Mouse (Mus musculus) thymus, postnatal 36 days (tissue): ENCODE data around the gene H1foo.

Experiments
- DNase-seq, 2 experiments: peaks; one replicate each; pipeline ENCODE4 v3.0.0; 2022; ENCODE audit warnings: mixed read lengths in 2 of 2

Gene H1foo

GRCm38 (mm10) chr6:115989607-115990006, 44.9 kb downstream of the H1foo start:
- DNase-seq, result peak; percentile 81 to 93

DNA sequence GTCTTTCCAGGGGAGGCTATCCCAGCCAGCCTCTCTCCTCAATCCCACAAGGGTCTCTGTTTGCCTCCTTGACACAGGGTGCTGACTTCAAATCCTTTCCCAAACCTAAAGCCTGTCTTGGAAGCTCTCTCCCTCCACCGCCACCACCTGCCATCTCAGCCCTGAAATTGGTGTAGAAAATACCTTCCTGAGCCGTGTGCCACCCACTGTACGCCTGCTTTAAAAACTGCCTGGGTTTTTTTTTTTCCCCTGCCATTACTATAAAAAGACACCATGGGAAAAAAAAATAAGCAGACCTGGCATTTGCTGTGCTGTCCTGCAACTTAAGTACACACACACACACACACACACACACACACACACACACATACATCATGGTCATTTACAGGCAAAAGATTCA, 45.3 kb downstream of the H1foo start:
- no peak for DNase-seq

DNA sequence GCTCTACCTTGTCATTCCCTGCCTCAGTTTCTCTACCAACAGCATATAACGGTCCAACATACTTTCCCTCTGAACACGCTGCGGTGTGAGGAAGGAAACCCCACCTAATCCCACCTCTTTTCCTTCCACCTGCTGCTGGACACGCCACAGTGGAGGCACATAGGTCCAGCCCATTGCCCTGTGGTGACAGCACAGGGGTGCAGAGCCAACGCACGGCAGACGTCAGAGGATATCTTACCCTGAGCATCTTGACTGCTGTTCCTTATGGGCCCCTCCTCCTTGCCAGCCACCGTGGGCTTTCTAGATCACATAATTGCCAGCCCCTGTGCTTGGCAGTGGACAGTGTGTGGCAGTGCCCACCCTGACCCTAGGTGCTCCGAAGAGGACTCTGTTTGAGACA, 45.7 kb downstream of the H1foo start:
- peak in 1 of 2 experiments; percentile 41 for DNase-seq

- DNase-seq, result peak in 1 of 2 experiments; percentile 38
Measured at GRCm38 (mm10) chr6:115991108-115991880, 46.6 kb downstream of the H1foo start.

GRCm38 (mm10) chr6:115991881-115992620, 47.3 kb downstream of the H1foo start:
- DNase-seq, result peak in 1 of 2 experiments; percentile 48

- peak in 1 of 2 experiments; percentile 53 for DNase-seq
Measured at GRCm38 (mm10) chr6:115992981-115993380, 48.2 kb downstream of the H1foo start.

- peak; percentile 58 to 65 for DNase-seq
Measured at GRCm38 (mm10) chr6:115993463-115994145, 48.9 kb downstream of the H1foo start.

DNA sequence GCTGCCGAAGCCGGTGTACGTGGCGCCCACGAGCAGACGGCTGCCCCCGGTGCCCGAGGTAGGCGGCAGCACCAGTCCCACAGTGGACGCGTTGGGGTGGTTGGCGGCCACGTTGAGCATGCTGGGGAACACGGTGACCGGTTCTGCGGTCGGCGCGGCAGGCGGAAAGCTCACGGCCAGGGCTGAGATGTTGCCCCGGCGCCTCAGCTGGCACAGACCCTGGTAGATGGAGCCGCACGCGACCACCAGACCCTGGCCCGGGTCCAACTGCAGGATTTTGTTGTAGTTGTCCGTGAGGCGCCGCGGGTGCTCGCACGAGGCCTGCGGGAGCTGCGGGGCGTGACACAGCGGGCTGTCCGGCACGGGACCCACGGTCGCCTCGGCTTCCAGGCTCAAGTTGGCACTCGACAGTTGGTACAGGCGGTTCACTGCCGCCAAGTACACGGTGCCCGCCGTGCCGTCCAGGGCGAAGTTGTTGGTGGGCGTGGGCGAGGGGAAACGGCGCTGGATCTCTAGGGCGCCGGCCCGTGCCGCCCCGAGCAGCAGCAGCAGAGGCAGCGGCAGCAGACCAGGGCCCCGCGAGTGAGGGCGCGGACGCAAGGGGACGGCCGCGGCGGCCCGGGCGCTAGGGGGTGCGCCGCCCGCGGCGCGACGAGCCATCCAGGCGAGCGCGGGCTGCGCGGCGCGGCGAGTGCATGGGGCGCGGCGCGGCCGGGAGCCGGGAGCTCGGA, 49.6 kb downstream of the H1foo start:
- peak in 1 of 2 experiments; percentile 50 for DNase-seq

DNA sequence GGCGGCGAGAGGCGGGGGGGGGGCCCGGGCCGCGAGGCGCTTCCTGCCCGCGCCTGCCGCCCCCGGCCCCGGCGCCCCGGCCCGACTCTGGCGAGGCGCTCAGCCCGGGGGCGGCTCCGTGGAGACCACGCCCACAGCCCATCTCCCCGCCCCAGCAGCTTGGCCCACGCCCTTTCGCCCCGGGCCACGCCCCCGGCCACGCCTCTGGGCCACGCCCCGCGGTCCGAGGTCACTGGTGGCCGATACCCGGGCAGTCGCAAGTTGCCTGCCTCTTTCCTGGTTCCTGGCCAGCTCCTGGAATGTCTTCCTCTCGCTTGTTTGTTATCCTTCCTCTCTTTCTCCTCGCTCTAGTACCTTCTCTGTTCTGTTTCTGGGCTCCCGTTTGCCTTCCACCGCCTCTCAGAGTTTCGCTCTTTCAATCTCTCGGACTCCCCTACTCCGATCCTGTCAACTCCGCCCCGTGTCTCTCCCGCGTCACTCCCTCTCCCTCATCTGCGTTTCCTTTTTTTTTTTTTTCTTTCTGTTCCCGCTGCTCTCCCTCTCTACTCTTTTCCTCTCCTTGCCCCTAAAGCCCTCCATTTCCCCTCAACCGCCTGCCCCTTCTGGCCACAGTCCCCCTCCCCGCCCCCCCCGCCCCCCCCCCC, 50.3 kb downstream of the H1foo start, which contains the start of gene Plxnd1:
TSS of gene Plxnd1 (minus strand) at position 129 of the 644 bp plus-strand sequence.
- peak; percentile 94 to 97 for DNase-seq

- peak; percentile 43 to 59 for DNase-seq
Measured at GRCm38 (mm10) chr6:115995531-115995941, 50.8 kb downstream of the H1foo start.

GRCm38 (mm10) chr6:115996171-115996851, 51.6 kb downstream of the H1foo start:
- peak; percentile 70 to 82 for DNase-seq

GRCm38 (mm10) chr6:115997726-115998311, 53.1 kb downstream of the H1foo start:
- DNase-seq, result peak in 1 of 2 experiments; percentile 16

DNA sequence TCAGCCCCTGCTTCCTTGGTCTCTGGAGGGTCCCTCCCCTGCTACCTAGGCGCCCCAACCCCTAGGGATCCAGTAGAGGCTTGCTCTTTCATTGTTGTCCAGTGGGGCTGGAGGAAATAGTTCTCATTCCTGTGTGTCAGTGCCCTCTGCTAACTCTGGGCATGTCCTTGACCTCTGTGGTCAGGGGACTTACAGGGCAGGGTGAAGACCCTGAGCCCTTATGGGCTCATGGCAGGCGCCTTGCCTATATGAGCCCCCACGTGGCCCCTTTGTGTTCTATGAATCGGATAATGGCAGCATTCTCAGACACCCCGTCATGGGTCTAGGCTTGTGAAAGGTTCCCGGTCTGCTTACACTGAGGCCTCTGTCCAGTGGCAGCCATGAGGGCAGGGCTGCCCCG, 54.0 kb downstream of the H1foo start:
- DNase-seq, result peak in 1 of 2 experiments; percentile 9

- DNase-seq, result peak in 1 of 2 experiments; percentile 20
Measured at GRCm38 (mm10) chr6:115999227-115999626, 54.5 kb downstream of the H1foo start.
